Mouse (Mus musculus): ENCODE data around the gene Crtc1. TPM values are rescaled to one million over a fixed set of nuclear protein-coding genes. Genes with fewer than 3 reads are reported as not detected.

Gene Crtc1
- polyA plus RNA-seq, 1 experiment from 2014 or later = 6.9 TPM

- WGBS (ENCODE audit: insufficient replicate concordance) = 55% methylated on average over 2 of the region's 2 CpGs
- 0 out of 2 replicates have a peak overlapping the region, but pooled peaks have one; percentile 29 for H3K9ac ChIP-seq
- no peak overlapping the region for H3K4me2 ChIP-seq
- H3K36me3 ChIP-seq = peaks cover 19% of the 10 kb centered on the region
- peak overlapping the region; percentile 24; the same call in 1 of the 2 replicates for H3K27ac ChIP-seq
- no peak overlapping the region for H3K4me3 ChIP-seq
- ATAC-seq = peak; percentile 38
- H3K27me3 ChIP-seq (replicated peaks) = no peaks in the 10 kb centered on the region; the same call in 1 of the 2 replicates
- peaks cover 51% of the 10 kb centered on the region for H3K4me1 ChIP-seq
- no peaks in the 10 kb centered on the region for H3K9me3 ChIP-seq (replicated peaks)
Measured at GRCm38 (mm10) chr8:70469938-70470337, 30.6 kb upstream of the Crtc1 start.

GRCm38 (mm10) chr8:70469295-70469916, 30.0 kb upstream of the Crtc1 start:
- no peak overlapping the region for H3K4me3 ChIP-seq
- H3K4me1 ChIP-seq = peaks cover 47% of the 10 kb centered on the region
- no peaks in the 10 kb centered on the region; the same call in 1 of the 2 replicates for H3K27me3 ChIP-seq (replicated peaks)
- H3K27ac ChIP-seq = peak overlapping the region; percentile 41
- ATAC-seq = peak; percentile 45
- WGBS (ENCODE audit: insufficient replicate concordance) = 39% methylated on average over 10 of the region's 10 CpGs
- H3K9ac ChIP-seq = peak overlapping the region; percentile 29; the same call in 1 of the 2 replicates
- H3K36me3 ChIP-seq = peaks cover 18% of the 10 kb centered on the region
- no peak overlapping the region for H3K4me2 ChIP-seq
- no peaks in the 10 kb centered on the region for H3K9me3 ChIP-seq (replicated peaks)

DNA sequence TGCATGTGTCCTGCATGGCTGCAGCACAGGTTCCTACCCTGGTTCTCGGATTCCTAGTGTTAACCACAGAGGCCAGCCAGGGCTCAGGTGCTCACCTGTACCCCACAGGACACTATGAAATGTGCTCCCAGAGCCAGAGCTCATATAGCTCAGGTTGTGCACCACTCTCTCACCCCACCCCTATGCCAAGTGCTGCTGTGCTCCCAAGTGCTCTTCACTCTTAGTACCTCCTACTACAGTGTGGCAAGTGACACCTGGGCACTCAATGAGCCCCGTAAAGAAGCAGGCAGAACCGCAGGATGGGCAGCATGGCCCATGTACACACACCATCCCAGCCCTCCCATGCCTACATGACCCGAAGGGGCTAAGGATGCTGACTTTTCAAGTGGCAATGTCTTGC, 29.4 kb upstream of the Crtc1 start:
- 81% methylated on average over 4 of the region's 4 CpGs for WGBS (ENCODE audit: insufficient replicate concordance)
- peaks cover 17% of the 10 kb centered on the region for H3K36me3 ChIP-seq
- H3K4me3 ChIP-seq = no peak overlapping the region
- peaks cover 45% of the 10 kb centered on the region for H3K4me1 ChIP-seq
- H3K9me3 ChIP-seq (replicated peaks) = no peaks in the 10 kb centered on the region
- no peak overlapping the region for H3K27ac ChIP-seq
- H3K9ac ChIP-seq = no peak overlapping the region
- H3K27me3 ChIP-seq (replicated peaks) = no peaks in the 10 kb centered on the region; the same call in 1 of the 2 replicates
- ATAC-seq = no peak
- H3K4me2 ChIP-seq = no peak overlapping the region

DNA sequence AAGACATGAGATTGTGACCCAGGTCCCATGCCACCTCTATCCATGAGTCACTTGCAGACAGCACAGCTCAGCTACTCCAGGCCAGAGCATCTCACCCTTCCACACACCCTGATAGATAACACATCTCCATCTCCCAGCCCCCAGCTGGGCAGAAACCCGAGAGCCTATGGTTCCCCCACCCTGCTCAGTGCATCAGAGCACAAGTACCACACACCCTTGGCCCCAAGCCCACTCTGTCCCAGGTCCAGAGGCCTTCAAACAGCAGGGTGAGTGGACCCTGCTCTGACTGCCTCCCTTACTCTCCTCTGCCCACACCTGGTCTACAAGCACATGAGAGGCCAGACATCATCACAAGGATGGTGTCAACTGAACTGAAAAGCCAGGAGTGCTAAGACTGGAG, 28.5 kb upstream of the Crtc1 start:
- Histone ChIP-seq H3K4me3 (no peak overlapping the region), H3K4me1 (peaks cover 45% of the 10 kb centered on the region), H3K27ac (no peak overlapping the region), H3K36me3 (peaks cover 17% of the 10 kb centered on the region), H3K9me3 (replicated peaks) (no peaks in the 10 kb centered on the region), H3K9ac (no peak overlapping the region), H3K4me2 (no peak overlapping the region), H3K27me3 (replicated peaks) (no peaks in the 10 kb centered on the region; the same call in 1 of the 2 replicates)
- 57% methylated on average over 1 of the region's 1 CpGs for WGBS (ENCODE audit: insufficient replicate concordance)
- ATAC-seq = no peak

GRCm38 (mm10) chr8:70467229-70467725, 27.9 kb upstream of the Crtc1 start:
- ATAC-seq = 0 out of 2 replicates have a peak, but pooled peaks have one; percentile 2
- 74% methylated on average over 5 of the region's 5 CpGs for WGBS (ENCODE audit: insufficient replicate concordance)
- Histone ChIP-seq H3K27me3 (replicated peaks) (no peaks in the 10 kb centered on the region; the same call in 1 of the 2 replicates), H3K9ac (no peak overlapping the region), H3K27ac (no peak overlapping the region), H3K9me3 (replicated peaks) (no peaks in the 10 kb centered on the region), H3K4me2 (no peak overlapping the region), H3K4me1 (peaks cover 45% of the 10 kb centered on the region), H3K36me3 (peaks cover 17% of the 10 kb centered on the region), H3K4me3 (no peak overlapping the region)

- ATAC-seq = no peak
- H3K9ac ChIP-seq = no peak overlapping the region
- peaks cover 17% of the 10 kb centered on the region for H3K36me3 ChIP-seq
- no peak overlapping the region for H3K4me2 ChIP-seq
- no peaks in the 10 kb centered on the region for H3K9me3 ChIP-seq (replicated peaks)
- peaks cover 48% of the 10 kb centered on the region for H3K4me1 ChIP-seq
- H3K27me3 ChIP-seq (replicated peaks) = no peaks in the 10 kb centered on the region; the same call in 1 of the 2 replicates
- H3K4me3 ChIP-seq = no peak overlapping the region
- WGBS (ENCODE audit: insufficient replicate concordance) = 77% methylated on average over 11 of the region's 11 CpGs
- H3K27ac ChIP-seq = no peak overlapping the region
Measured at GRCm38 (mm10) chr8:70466771-70467170, 27.4 kb upstream of the Crtc1 start.

DNA sequence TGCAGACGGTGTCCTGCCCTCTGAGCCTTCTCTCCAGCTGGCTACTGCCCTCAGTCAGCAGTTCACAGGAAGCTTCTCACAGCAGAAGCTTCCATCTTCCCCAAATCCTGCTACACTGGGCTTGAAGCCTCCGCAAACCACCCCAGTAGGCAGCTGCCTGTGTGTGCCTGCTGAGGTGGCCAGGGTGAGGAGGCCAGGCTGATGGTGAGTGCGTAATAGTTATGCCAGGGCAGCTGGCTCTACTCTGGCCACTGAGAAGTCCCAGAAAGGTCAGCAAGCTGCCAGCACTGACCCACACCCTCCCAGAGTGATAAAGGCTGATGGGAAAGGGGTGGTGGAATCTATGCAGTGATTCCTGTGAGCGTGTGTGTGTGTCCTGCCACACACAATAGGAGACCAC, 26.9 kb upstream of the Crtc1 start:
- ATAC-seq = no peak
- WGBS (ENCODE audit: insufficient replicate concordance) = 76% methylated on average over 4 of the region's 4 CpGs
- Histone ChIP-seq H3K4me3 (no peak overlapping the region), H3K9ac (no peak overlapping the region), H3K4me1 (peaks cover 50% of the 10 kb centered on the region), H3K9me3 (replicated peaks) (no peaks in the 10 kb centered on the region), H3K4me2 (no peak overlapping the region), H3K27me3 (replicated peaks) (no peaks in the 10 kb centered on the region; the same call in 1 of the 2 replicates), H3K36me3 (peaks cover 17% of the 10 kb centered on the region), H3K27ac (no peak overlapping the region)

- no peaks in the 10 kb centered on the region; the same call in 1 of the 2 replicates for H3K27me3 ChIP-seq (replicated peaks)
Measured at GRCm38 (mm10) chr8:70465701-70466100, 26.3 kb upstream of the Crtc1 start.

GRCm38 (mm10) chr8:70464162-70464561, 24.8 kb upstream of the Crtc1 start:
- no peak for ATAC-seq
- Histone ChIP-seq H3K27ac (no peak overlapping the region), H3K9ac (no peak overlapping the region), H3K27me3 (replicated peaks) (no peaks in the 10 kb centered on the region; the same call in 1 of the 2 replicates), H3K36me3 (peaks cover 25% of the 10 kb centered on the region), H3K4me1 (peaks cover 37% of the 10 kb centered on the region), H3K9me3 (replicated peaks) (no peaks in the 10 kb centered on the region), H3K4me3 (no peak overlapping the region), H3K4me2 (no peak overlapping the region)
- WGBS (ENCODE audit: insufficient replicate concordance) = 80% methylated on average over 6 of the region's 6 CpGs

More at GRCm38 (mm10) chr8:70465701-70466100, 26.3 kb upstream of the Crtc1 start:
- Histone ChIP-seq H3K36me3 (peaks cover 17% of the 10 kb centered on the region), H3K9ac (no peak overlapping the region), H3K4me1 (peaks cover 50% of the 10 kb centered on the region), H3K4me3 (no peak overlapping the region), H3K4me2 (no peak overlapping the region), H3K27ac (no peak overlapping the region), H3K9me3 (replicated peaks) (no peaks in the 10 kb centered on the region)
- ATAC-seq = no peak
- WGBS (ENCODE audit: insufficient replicate concordance) = 90% methylated on average over 4 of the region's 4 CpGs

DNA sequence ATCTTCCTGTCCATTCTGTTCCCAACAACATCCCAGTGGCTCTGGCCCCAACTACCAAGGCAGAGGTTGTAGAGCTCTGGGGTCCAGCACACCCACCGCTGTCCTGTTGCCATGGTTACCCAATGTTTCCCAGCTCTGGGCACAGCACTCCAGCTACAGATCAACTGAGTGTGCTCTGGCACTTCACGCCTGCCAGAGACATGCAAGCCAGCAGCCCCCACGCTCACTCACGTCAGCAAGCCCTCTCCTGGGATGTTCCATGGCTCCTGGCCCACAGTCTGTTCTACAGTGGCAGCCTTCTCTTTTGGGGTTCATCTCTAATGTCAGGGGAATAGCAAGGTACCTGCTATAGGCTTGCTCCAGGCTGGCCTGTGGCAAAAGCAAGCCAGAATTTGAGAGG, 23.9 kb upstream of the Crtc1 start:
- no peak overlapping the region for H3K27ac ChIP-seq
- no peak overlapping the region for H3K9ac ChIP-seq
- H3K4me2 ChIP-seq = no peak overlapping the region
- H3K4me1 ChIP-seq = peaks cover 29% of the 10 kb centered on the region
- H3K9me3 ChIP-seq (replicated peaks) = no peaks in the 10 kb centered on the region
- WGBS (ENCODE audit: insufficient replicate concordance) = 89% methylated on average over 4 of the region's 4 CpGs
- no peaks in the 10 kb centered on the region; the same call in 1 of the 2 replicates for H3K27me3 ChIP-seq (replicated peaks)
- ATAC-seq = no peak
- H3K4me3 ChIP-seq = no peak overlapping the region
- peaks cover 25% of the 10 kb centered on the region for H3K36me3 ChIP-seq

GRCm38 (mm10) chr8:70462516-70462813, 23.1 kb upstream of the Crtc1 start:
- ATAC-seq = no peak
- Histone ChIP-seq H3K4me2 (no peak overlapping the region), H3K4me3 (no peak overlapping the region), H3K27me3 (replicated peaks) (no peaks in the 10 kb centered on the region; the same call in 1 of the 2 replicates), H3K27ac (no peak overlapping the region), H3K4me1 (peaks cover 27% of the 10 kb centered on the region), H3K36me3 (peaks cover 25% of the 10 kb centered on the region), H3K9ac (no peak overlapping the region), H3K9me3 (replicated peaks) (no peaks in the 10 kb centered on the region)
- WGBS (ENCODE audit: insufficient replicate concordance) = 86% methylated on average over 8 of the region's 8 CpGs

GRCm38 (mm10) chr8:70461765-70462515, 22.6 kb upstream of the Crtc1 start:
- H3K27me3 ChIP-seq (replicated peaks) = no peaks in the 10 kb centered on the region; the same call in 1 of the 2 replicates
- no peak overlapping the region for H3K4me2 ChIP-seq
- H3K4me3 ChIP-seq = no peak overlapping the region
- no peak overlapping the region for H3K27ac ChIP-seq
- ATAC-seq = peak; percentile 31; the same call in 1 of the 2 replicates
- H3K4me1 ChIP-seq = peaks cover 27% of the 10 kb centered on the region
- WGBS (ENCODE audit: insufficient replicate concordance) = 81% methylated on average over 16 of the region's 16 CpGs
- no peaks in the 10 kb centered on the region for H3K9me3 ChIP-seq (replicated peaks)
- peaks cover 25% of the 10 kb centered on the region for H3K36me3 ChIP-seq
- no peak overlapping the region for H3K9ac ChIP-seq
